Mouse (Mus musculus) heart, adult 9 months (tissue): ENCODE results near the gene Car4.

ENCODE experiments used
- DNase-seq, 2 experiments: peaks; one replicate each; pipeline ENCODE4 v3.0.0; 2022; ENCODE audit warnings: low spot score in 2 of 2

Car4 gene

DNA sequence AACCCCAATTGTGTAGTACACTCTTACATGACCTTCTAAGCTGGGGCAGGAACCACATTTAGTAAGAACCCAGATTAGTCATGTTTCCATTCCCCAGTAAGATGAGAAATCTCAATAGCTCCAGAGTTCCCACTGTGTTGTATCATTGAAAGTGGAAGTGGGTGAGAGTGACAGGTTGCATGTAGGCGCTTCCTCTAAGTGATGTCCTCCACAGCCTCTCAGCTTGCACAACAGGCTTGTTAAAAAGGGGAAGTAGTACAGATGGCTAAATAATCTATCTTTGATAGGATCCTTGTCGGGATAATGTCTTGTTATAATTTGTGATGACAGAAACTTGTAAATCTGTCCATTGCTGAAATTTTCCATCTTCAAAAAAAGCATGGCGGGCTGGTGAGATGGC is 46.0 kb downstream of the Car4 start:
- peak in 1 of 2 experiments; percentile 15 for DNase-seq

DNA sequence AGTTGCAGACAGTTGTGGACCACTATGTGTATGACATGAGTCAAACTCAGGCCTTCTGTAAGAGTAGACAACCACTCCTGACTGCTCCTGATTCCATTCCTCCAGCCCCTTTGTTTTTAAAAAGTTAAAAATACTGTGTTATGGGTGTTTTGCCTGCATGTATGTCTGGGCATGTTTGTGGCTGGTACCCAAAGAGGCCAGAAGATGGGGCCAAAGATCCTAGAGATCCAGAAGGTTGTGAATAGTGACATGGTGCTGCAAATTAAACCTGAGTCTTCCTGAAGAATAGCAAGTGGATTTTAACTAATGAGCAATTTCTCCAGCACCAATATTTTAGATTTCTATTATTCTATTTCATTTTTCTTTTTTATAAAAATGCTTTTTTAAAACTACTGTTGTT is 55.5 kb downstream of the Car4 start:
- no peak for DNase-seq
